Mouse (Mus musculus): ENCODE data around the gene Abhd14b. TPM values are rescaled to one million over a fixed set of nuclear protein-coding genes. Genes with fewer than 3 reads are reported as not detected.
A peak's percentile ranks its signal among the peaks of the same experiment; 100 is the strongest.

Gene Abhd14b
- polyA plus RNA-seq, 1 experiment from 2014 or later = 6.9 TPM

GRCm38 (mm10) chr9:106453271-106454070 is 6.2 kb downstream of the Abhd14b start, which contains the start of gene Pcbp4:
Gene Pcbp4 (plus strand): TSS chr9:106453291.
- no peaks in the 10 kb centered on the region for H3K36me3 ChIP-seq
- peak; percentile 72 for ATAC-seq (replicated peaks)
- 1% methylated on average over 51 of the region's 74 CpGs for WGBS
- H3K4me2 ChIP-seq (replicated peaks) = peak within 1 kb of the TSS; percentile 96
- H3K9ac ChIP-seq (replicated peaks) = peak within 1 kb of the TSS; percentile 88
- H3K27me3 ChIP-seq = no peaks in the 10 kb centered on the region
- peak within 1 kb of the TSS; percentile 93 for H3K27ac ChIP-seq (replicated peaks)
- peak within 1 kb of the TSS; percentile 77 for H3K4me3 ChIP-seq
- no peaks in the 10 kb centered on the region for H3K9me3 ChIP-seq
- peaks cover 63% of the 10 kb centered on the region for H3K4me1 ChIP-seq

GRCm38 (mm10) chr9:106454071-106454761 is 7.0 kb downstream of the Abhd14b start:
- H3K9me3 ChIP-seq = no peaks in the 10 kb centered on the region
- no peaks in the 10 kb centered on the region for H3K27me3 ChIP-seq
- peak overlapping the region; percentile 88 for H3K9ac ChIP-seq (replicated peaks)
- WGBS = under 1% methylated on average over 19 of the region's 20 CpGs
- H3K36me3 ChIP-seq = no peaks in the 10 kb centered on the region
- H3K4me1 ChIP-seq = peaks cover 61% of the 10 kb centered on the region
- ATAC-seq (replicated peaks) = peak; percentile 11
- peak overlapping the region; percentile 96 for H3K4me2 ChIP-seq (replicated peaks)
- H3K27ac ChIP-seq (replicated peaks) = peak overlapping the region; percentile 93
- H3K4me3 ChIP-seq = peak overlapping the region; percentile 77

GRCm38 (mm10) chr9:106454888-106455681 is 7.8 kb downstream of the Abhd14b start:
- peak overlapping the region; percentile 88 for H3K9ac ChIP-seq (replicated peaks)
- H3K9me3 ChIP-seq = no peaks in the 10 kb centered on the region
- H3K4me3 ChIP-seq = peak overlapping the region; percentile 77
- peak overlapping the region; percentile 96 for H3K4me2 ChIP-seq (replicated peaks)
- H3K36me3 ChIP-seq = 0 out of 2 replicates have a peak, but pooled peaks cover 3% of the 10 kb centered on the region
- WGBS = under 1% methylated on average over 17 of the region's 17 CpGs
- H3K27ac ChIP-seq (replicated peaks) = peak overlapping the region; percentile 93
- peaks cover 68% of the 10 kb centered on the region for H3K4me1 ChIP-seq
- peak; percentile 44 for ATAC-seq (replicated peaks)
- no peaks in the 10 kb centered on the region for H3K27me3 ChIP-seq

GRCm38 (mm10) chr9:106456325-106457162 is 9.3 kb downstream of the Abhd14b start:
- Histone ChIP-seq H3K27me3 (no peaks in the 10 kb centered on the region), H3K4me2 (replicated peaks) (peak overlapping the region; percentile 96), H3K9me3 (no peaks in the 10 kb centered on the region), H3K36me3 (peaks cover 14% of the 10 kb centered on the region; the same call in 1 of the 2 replicates), H3K27ac (replicated peaks) (peak overlapping the region; percentile 93), H3K4me1 (peaks cover 64% of the 10 kb centered on the region), H3K9ac (replicated peaks) (peak overlapping the region; percentile 88), H3K4me3 (peak overlapping the region; percentile 77)
- 22% methylated on average over 15 of the region's 15 CpGs for WGBS
- ATAC-seq (replicated peaks) = no peak

GRCm38 (mm10) chr9:106457163-106457559 is 9.9 kb downstream of the Abhd14b start:
- Histone ChIP-seq H3K27me3 (no peaks in the 10 kb centered on the region), H3K9me3 (no peaks in the 10 kb centered on the region), H3K36me3 (peaks cover 20% of the 10 kb centered on the region), H3K27ac (replicated peaks) (peak overlapping the region; percentile 93), H3K9ac (replicated peaks) (peak overlapping the region; percentile 88; the same call in 1 of the 2 replicates), H3K4me1 (peaks cover 64% of the 10 kb centered on the region), H3K4me2 (replicated peaks) (peak overlapping the region; percentile 96), H3K4me3 (peak overlapping the region; percentile 77)
- ATAC-seq (replicated peaks) = no peak
- 38% methylated on average over 9 of the region's 9 CpGs for WGBS

- H3K36me3 ChIP-seq = peaks cover 25% of the 10 kb centered on the region
- ATAC-seq (replicated peaks) = no peak
- no peak overlapping the region for H3K9ac ChIP-seq (replicated peaks)
- no peak overlapping the region for H3K4me2 ChIP-seq (replicated peaks)
- no peak overlapping the region for H3K4me3 ChIP-seq
- no peaks in the 10 kb centered on the region for H3K27me3 ChIP-seq
- no peaks in the 10 kb centered on the region for H3K9me3 ChIP-seq
- peaks cover 59% of the 10 kb centered on the region for H3K4me1 ChIP-seq
- 51% methylated on average over 5 of the region's 5 CpGs for whole genome bisulfite sequencing
- 0 out of 2 replicates have a peak overlapping the region, but pooled peaks have one; percentile 12 for H3K27ac ChIP-seq (replicated peaks)
Measured at GRCm38 (mm10) chr9:106457920-106458319, 10.7 kb downstream of the Abhd14b start.

- no peak overlapping the region for H3K9ac ChIP-seq (replicated peaks)
- peaks cover 33% of the 10 kb centered on the region for H3K36me3 ChIP-seq
Measured at GRCm38 (mm10) chr9:106459946-106460345, 12.7 kb downstream of the Abhd14b start.

GRCm38 (mm10) chr9:106460401-106461025 is 13.3 kb downstream of the Abhd14b start:
- no peak overlapping the region for H3K4me3 ChIP-seq
- H3K9ac ChIP-seq (replicated peaks) = no peak overlapping the region
- H3K9me3 ChIP-seq = no peaks in the 10 kb centered on the region
- peaks cover 57% of the 10 kb centered on the region for H3K4me1 ChIP-seq
- H3K4me2 ChIP-seq (replicated peaks) = no peak overlapping the region
- H3K36me3 ChIP-seq = peaks cover 33% of the 10 kb centered on the region
- no peak overlapping the region for H3K27ac ChIP-seq (replicated peaks)
- no peaks in the 10 kb centered on the region for H3K27me3 ChIP-seq
- ATAC-seq (replicated peaks) = no peak
- 73% methylated on average over 18 of the region's 18 CpGs for WGBS

More at GRCm38 (mm10) chr9:106459946-106460345, 12.7 kb downstream of the Abhd14b start:
- ATAC-seq (replicated peaks) = no peak
- H3K27me3 ChIP-seq = no peaks in the 10 kb centered on the region
- H3K4me3 ChIP-seq = no peak overlapping the region
- no peaks in the 10 kb centered on the region for H3K9me3 ChIP-seq
- H3K4me2 ChIP-seq (replicated peaks) = no peak overlapping the region
- WGBS = 76% methylated on average over 15 of the region's 15 CpGs
- no peak overlapping the region for H3K27ac ChIP-seq (replicated peaks)
- H3K4me1 ChIP-seq = peaks cover 59% of the 10 kb centered on the region

GRCm38 (mm10) chr9:106461026-106461415 is 13.8 kb downstream of the Abhd14b start:
- H3K9me3 ChIP-seq = no peaks in the 10 kb centered on the region
- H3K4me3 ChIP-seq = no peak overlapping the region
- ATAC-seq (replicated peaks) = no peak
- no peaks in the 10 kb centered on the region for H3K27me3 ChIP-seq
- H3K27ac ChIP-seq (replicated peaks) = no peak overlapping the region
- no peak overlapping the region for H3K4me2 ChIP-seq (replicated peaks)
- H3K9ac ChIP-seq (replicated peaks) = no peak overlapping the region
- WGBS = 92% methylated on average over 9 of the region's 9 CpGs
- H3K4me1 ChIP-seq = peaks cover 57% of the 10 kb centered on the region
- H3K36me3 ChIP-seq = peaks cover 33% of the 10 kb centered on the region

GRCm38 (mm10) chr9:106461641-106462429 is 14.6 kb downstream of the Abhd14b start:
- Histone ChIP-seq H3K27me3 (no peaks in the 10 kb centered on the region), H3K4me2 (replicated peaks) (no peak overlapping the region), H3K27ac (replicated peaks) (no peak overlapping the region), H3K4me3 (no peak overlapping the region), H3K4me1 (peaks cover 51% of the 10 kb centered on the region), H3K36me3 (peaks cover 33% of the 10 kb centered on the region), H3K9ac (replicated peaks) (no peak overlapping the region), H3K9me3 (no peaks in the 10 kb centered on the region)
- ATAC-seq (replicated peaks) = no peak
- 87% methylated on average over 16 of the region's 16 CpGs for WGBS
